Mouse (Mus musculus): Measurements from ENCODE around the gene Stk32b. TPM values are rescaled to one million over a fixed set of nuclear protein-coding genes. Genes with fewer than 3 reads are reported as not detected.

The Stk32b gene
- polyA plus RNA-seq, 1 experiment from 2014 or later = 3.1 TPM

GRCm38 (mm10) chr5:37472025-37472608 lies 244.9 kb downstream of the Stk32b start:
- H3K9ac ChIP-seq (ENCODE audit: low read length) = no peak overlapping the region
- DNase-seq (ENCODE audit: low spot score) (no peak), ATAC-seq (ENCODE audit: low FRiP score, low TSS enrichment) (no peak)
- WGBS = 57% methylated on average over 3 of the region's 3 CpGs
- no peaks in the 10 kb centered on the region for H3K4me1 ChIP-seq (replicated peaks; ENCODE audit: control insufficient read depth, insufficient read depth)
- no peaks in the 10 kb centered on the region for H3K36me3 ChIP-seq (ENCODE audit: control insufficient read depth, insufficient read depth, low read length)
- no peaks in the 10 kb centered on the region for H3K9me3 ChIP-seq (ENCODE audit: control insufficient read depth, low read length)
- no peaks in the 10 kb centered on the region for H3K27me3 ChIP-seq (ENCODE audit: control insufficient read depth, insufficient read depth, low read length)
- TF ChIP-seq EP300 (optimal IDR thresholded peaks at IDR 0.05) = no peak
- TF ChIP-seq CTCF (IDR thresholded peaks at IDR 0.05; ENCODE audit: low read depth) = no peak
- H3K4me3 ChIP-seq (ENCODE audit: low read depth, low read length) = no peak overlapping the region
- H3K27ac ChIP-seq (replicated peaks) = no peak overlapping the region
- no peak overlapping the region for H3K4me2 ChIP-seq (replicated peaks; ENCODE audit: low read depth)

GRCm38 (mm10) chr5:37471584-37471983 lies 245.4 kb downstream of the Stk32b start:
- no peak for TF ChIP-seq EP300 (optimal IDR thresholded peaks at IDR 0.05)
- no peak for TF ChIP-seq CTCF (IDR thresholded peaks at IDR 0.05; ENCODE audit: low read depth)
- DNase-seq (ENCODE audit: low spot score) (no peak), ATAC-seq (ENCODE audit: low FRiP score, low TSS enrichment) (no peak)
- no peak overlapping the region for H3K9ac ChIP-seq (ENCODE audit: low read length)
- H3K36me3 ChIP-seq (ENCODE audit: control insufficient read depth, insufficient read depth, low read length) = no peaks in the 10 kb centered on the region
- 77% methylated on average over 4 of the region's 4 CpGs for WGBS
- H3K27ac ChIP-seq (replicated peaks) = no peak overlapping the region
- H3K27me3 ChIP-seq (ENCODE audit: control insufficient read depth, insufficient read depth, low read length) = no peaks in the 10 kb centered on the region
- H3K9me3 ChIP-seq (ENCODE audit: control insufficient read depth, low read length) = no peaks in the 10 kb centered on the region
- H3K4me2 ChIP-seq (replicated peaks; ENCODE audit: low read depth) = no peak overlapping the region
- H3K4me1 ChIP-seq (replicated peaks; ENCODE audit: control insufficient read depth, insufficient read depth) = no peaks in the 10 kb centered on the region
- H3K4me3 ChIP-seq (ENCODE audit: low read depth, low read length) = no peak overlapping the region

- Histone ChIP-seq H3K27me3 (ENCODE audit: control insufficient read depth, insufficient read depth, low read length) (no peaks in the 10 kb centered on the region), H3K4me3 (ENCODE audit: low read depth, low read length) (no peak overlapping the region), H3K27ac (replicated peaks) (no peak overlapping the region), H3K9ac (ENCODE audit: low read length) (no peak overlapping the region), H3K36me3 (ENCODE audit: control insufficient read depth, insufficient read depth, low read length) (no peaks in the 10 kb centered on the region), H3K9me3 (ENCODE audit: control insufficient read depth, low read length) (no peaks in the 10 kb centered on the region), H3K4me2 (replicated peaks; ENCODE audit: low read depth) (no peak overlapping the region), H3K4me1 (replicated peaks; ENCODE audit: control insufficient read depth, insufficient read depth) (no peaks in the 10 kb centered on the region)
- ATAC-seq (ENCODE audit: low FRiP score, low TSS enrichment) (no peak), DNase-seq (ENCODE audit: low spot score) (no peak)
- TF ChIP-seq CTCF (IDR thresholded peaks at IDR 0.05; ENCODE audit: low read depth) = no peak
- TF ChIP-seq EP300 (optimal IDR thresholded peaks at IDR 0.05) = no peak
- 73% methylated on average over 5 of the region's 5 CpGs for WGBS
Observed at GRCm38 (mm10) chr5:37469031-37469430, 247.9 kb downstream of the Stk32b start.

GRCm38 (mm10) chr5:37467646-37468045 lies 249.3 kb downstream of the Stk32b start:
- Histone ChIP-seq H3K9ac (ENCODE audit: low read length) (no peak overlapping the region), H3K9me3 (ENCODE audit: control insufficient read depth, low read length) (no peaks in the 10 kb centered on the region), H3K4me2 (replicated peaks; ENCODE audit: low read depth) (no peak overlapping the region), H3K4me3 (ENCODE audit: low read depth, low read length) (no peak overlapping the region), H3K27ac (replicated peaks) (no peak overlapping the region), H3K4me1 (replicated peaks; ENCODE audit: control insufficient read depth, insufficient read depth) (no peaks in the 10 kb centered on the region), H3K36me3 (ENCODE audit: control insufficient read depth, insufficient read depth, low read length) (no peaks in the 10 kb centered on the region), H3K27me3 (ENCODE audit: control insufficient read depth, insufficient read depth, low read length) (no peaks in the 10 kb centered on the region)
- WGBS = 73% methylated on average over 2 of the region's 2 CpGs
- no peak for TF ChIP-seq CTCF (IDR thresholded peaks at IDR 0.05; ENCODE audit: low read depth)
- TF ChIP-seq EP300 (optimal IDR thresholded peaks at IDR 0.05) = no peak
- DNase-seq (ENCODE audit: low spot score) (no peak), ATAC-seq (ENCODE audit: low FRiP score, low TSS enrichment) (no peak)

- no peak for ATAC-seq (ENCODE audit: low FRiP score, low TSS enrichment)
- Histone ChIP-seq H3K4me2 (replicated peaks; ENCODE audit: low read depth) (no peak overlapping the region), H3K27ac (replicated peaks) (no peak overlapping the region), H3K4me1 (replicated peaks; ENCODE audit: control insufficient read depth, insufficient read depth) (no peaks in the 10 kb centered on the region), H3K9me3 (ENCODE audit: control insufficient read depth, low read length) (no peaks in the 10 kb centered on the region), H3K9ac (ENCODE audit: low read length) (no peak overlapping the region), H3K4me3 (ENCODE audit: low read depth, low read length) (no peak overlapping the region), H3K27me3 (ENCODE audit: control insufficient read depth, insufficient read depth, low read length) (no peaks in the 10 kb centered on the region), H3K36me3 (ENCODE audit: control insufficient read depth, insufficient read depth, low read length) (no peaks in the 10 kb centered on the region)
- no peak for DNase-seq (ENCODE audit: low spot score)
- 84% methylated on average over 10 of the region's 10 CpGs for WGBS
- TF ChIP-seq EP300 (optimal IDR thresholded peaks at IDR 0.05) (no peak), CTCF (IDR thresholded peaks at IDR 0.05; ENCODE audit: low read depth) (no peak)
Observed at GRCm38 (mm10) chr5:37465461-37465860, 251.5 kb downstream of the Stk32b start.

- TF ChIP-seq EP300 (optimal IDR thresholded peaks at IDR 0.05) (no peak), CTCF (IDR thresholded peaks at IDR 0.05; ENCODE audit: low read depth) (no peak)
- H3K27ac ChIP-seq (replicated peaks) = no peak overlapping the region
- no peak overlapping the region for H3K4me3 ChIP-seq (ENCODE audit: low read depth, low read length)
- ATAC-seq (ENCODE audit: low FRiP score, low TSS enrichment) (no peak), DNase-seq (ENCODE audit: low spot score) (no peak)
- no peaks in the 10 kb centered on the region for H3K9me3 ChIP-seq (ENCODE audit: control insufficient read depth, low read length)
- no peaks in the 10 kb centered on the region for H3K4me1 ChIP-seq (replicated peaks; ENCODE audit: control insufficient read depth, insufficient read depth)
- no peaks in the 10 kb centered on the region for H3K36me3 ChIP-seq (ENCODE audit: control insufficient read depth, insufficient read depth, low read length)
- WGBS = 64% methylated on average over 2 of the region's 2 CpGs
- no peaks in the 10 kb centered on the region for H3K27me3 ChIP-seq (ENCODE audit: control insufficient read depth, insufficient read depth, low read length)
- no peak overlapping the region for H3K9ac ChIP-seq (ENCODE audit: low read length)
- no peak overlapping the region for H3K4me2 ChIP-seq (replicated peaks; ENCODE audit: low read depth)
Observed at GRCm38 (mm10) chr5:37458236-37458635, 258.7 kb downstream of the Stk32b start.
